Mouse (Mus musculus): Measurements from ENCODE around the gene Skint4. TPM values are rescaled to one million over a fixed set of nuclear protein-coding genes. Genes with fewer than 3 reads are reported as not detected.

The Skint4 gene
- polyA plus RNA-seq (2012; fragmentation: generic; extraction: Trizol), result not detected

- Histone ChIP-seq H3K4me2 (ENCODE audit: low read depth) (no peak within 1 kb of the TSS), H3ac (ENCODE audit: control insufficient read depth, insufficient read length) (no peak within 1 kb of the TSS), H3K4me3 (no peak within 1 kb of the TSS), H3K27me3 (ENCODE audit: control insufficient read depth, insufficient read depth, insufficient read length) (no peaks in the 10 kb centered on the region), H3K36me3 (ENCODE audit: control insufficient read depth, insufficient read depth) (no peaks in the 10 kb centered on the region), H3K79me2 (ENCODE audit: control insufficient read depth, insufficient read depth) (no peaks in the 10 kb centered on the region)
- TF ChIP-seq CEBPB (IDR thresholded peaks at IDR 0.05; ENCODE audit: insufficient read depth, poor library complexity, severe bottlenecking) (no peak), TCF3 (IDR thresholded peaks at IDR 0.05; ENCODE audit: insufficient read length, low read depth) (no peak), MAX (IDR thresholded peaks at IDR 0.05; ENCODE audit: low read depth) (no peak), REST (IDR thresholded peaks at IDR 0.05; ENCODE audit: insufficient read depth, insufficient read length) (no peak), TCF12 (IDR thresholded peaks at IDR 0.05; ENCODE audit: insufficient read depth, poor library complexity, severe bottlenecking) (no peak), SRF (IDR thresholded peaks at IDR 0.05; ENCODE audit: control insufficient read depth, insufficient read length, low read depth) (no peak), POLR2AphosphoS2 (IDR thresholded peaks at IDR 0.05; ENCODE audit: insufficient read length, low read depth) (no peak), MYOD1 (IDR thresholded peaks at IDR 0.05; ENCODE audit: control insufficient read depth in 1 of 3, insufficient read length in 2 of 3, low read depth in 2 of 3) (no peak), E2F4 (IDR thresholded peaks at IDR 0.05; ENCODE audit: insufficient read depth) (no peak), POLR2A (IDR thresholded peaks at IDR 0.05; ENCODE audit: insufficient read length, low read depth) (no peak), MYOG (IDR thresholded peaks at IDR 0.05; ENCODE audit: control insufficient read depth in 1 of 3, insufficient read depth in 1 of 3, insufficient read length in 2 of 3, low read depth in 2 of 3) (no peak), USF1 (IDR thresholded peaks at IDR 0.05; ENCODE audit: low read depth) (no peak)
These were observed at the start of gene Skint4 for GRCm38 (mm10) chr4:112071716-112072115. Gene Skint4, plus strand, starts transcription at chr4:112072016.

Other genes with a start within 250 kb of the Skint4 start
- gene Slc5a9, start 169.1 kb upstream of the Skint4 start, polyA plus RNA-seq (2012; fragmentation: generic; extraction: Trizol), result not detected
- gene Skint8, start 152.6 kb upstream of the Skint4 start, polyA plus RNA-seq (2012; fragmentation: generic; extraction: Trizol), result not detected
- gene Skint7, start 99.1 kb upstream of the Skint4 start, polyA plus RNA-seq (2012; fragmentation: generic; extraction: Trizol), result not detected
- gene Skint1, start 65.7 kb upstream of the Skint4 start, polyA plus RNA-seq (2012; fragmentation: generic; extraction: Trizol), result not detected
- gene Skint3, start 160.2 kb downstream of the Skint4 start, polyA plus RNA-seq (2012; fragmentation: generic; extraction: Trizol), result not detected

All from myocyte (in vitro differentiated cells).